Mouse (Mus musculus) stomach, embryonic 16.5 days (tissue): ENCODE results near the gene Hook2. TPM values are rescaled to one million over a fixed set of nuclear protein-coding genes. Genes with fewer than 3 reads are reported as not detected.

ENCODE experiments used
- ATAC-seq: fragments of 200-750 bp; cut with Nextera tagmentation; 2 replicates; pipeline ENCODE4 v1.8.0; 2017; ENCODE audit warnings: moderate number of reproducible peaks, moderate TSS enrichment; ENCODE audit not compliant: insufficient read depth, low FRiP score
- H3K27ac ChIP-seq: fragments of 300-500 bp; sonication (generic); 2 replicates; pipeline ENCODE4 v1.5.1; 2014; ENCODE audit warnings: low read length
- H3K27me3 ChIP-seq: fragments of 300-500 bp; sonication (generic); 2 replicates; pipeline ENCODE4 v1.6.1; 2014; ENCODE audit warnings: low read length, control low read depth, mixed read lengths; ENCODE audit not compliant: control insufficient read depth, insufficient read depth
- H3K36me3 ChIP-seq: fragments of 300-500 bp; sonication (generic); 2 replicates; pipeline ENCODE4 v1.6.1; 2014; ENCODE audit warnings: low read length; ENCODE audit not compliant: control insufficient read depth, insufficient read depth
- H3K4me1 ChIP-seq: fragments of 300-500 bp; sonication (generic); 2 replicates; pipeline ENCODE4 v1.6.1; 2014; ENCODE audit warnings: low read length, control low read depth, mixed read lengths; ENCODE audit not compliant: control insufficient read depth, insufficient read depth
- H3K4me2 ChIP-seq: fragments of 300-500 bp; sonication (generic); 2 replicates; pipeline ENCODE4 v1.6.1; 2014; ENCODE audit warnings: low read depth, low read length, mixed read lengths
- H3K4me3 ChIP-seq: fragments of 300-500 bp; sonication (generic); replicated peaks from 2 replicates; pipeline ENCODE4 v1.5.1; 2014; ENCODE audit warnings: mild to moderate bottlenecking, low read length
- H3K9ac ChIP-seq: fragments of 300-500 bp; sonication (generic); 2 replicates; pipeline ENCODE4 v1.6.1; 2014; ENCODE audit warnings: low read length
- H3K9me3 ChIP-seq: fragments of 300-500 bp; sonication (generic); replicated peaks from 2 replicates; pipeline ENCODE4 v1.6.1; 2016; ENCODE audit warnings: low read length, control low read depth; ENCODE audit not compliant: control insufficient read depth
- WGBS: fragments of 180-500 bp; shearing (Covaris S2); extraction: QIAGEN DNeasy Blood & Tissue Kit; methylation state at CpG from one replicate; pipeline ENCODE4 v1.1.7; 2014; 5-methylcytosine and 5-hydroxymethylcytosine counted together
- polyA plus RNA-seq: library from polyadenylated mRNA; unstranded; fragments of >200 nt; fragmentation: Nextera tagmentation; extraction: Ambion mirVana; gene quantifications from 2 replicates; pipeline ENCODE4 v1.2.1, GENCODE M21; 2015

Hook2 gene
- polyA plus RNA-seq, 1 experiment from 2014 or later = 50.0 TPM

- peak overlapping the region; percentile 8; the same call in 1 of the 2 replicates for H3K9ac ChIP-seq
- H3K9me3 ChIP-seq = no peaks in the 10 kb centered on the region
- H3K4me2 ChIP-seq = peak overlapping the region; percentile 27
- WGBS = 7% methylated on average over 18 of the region's 18 CpGs
- no peak for ATAC-seq
- no peaks in the 10 kb centered on the region for H3K4me1 ChIP-seq
- no peak overlapping the region for H3K27ac ChIP-seq
- peaks cover 3% of the 10 kb centered on the region; the same call in 1 of the 2 replicates for H3K36me3 ChIP-seq
- no peak overlapping the region for H3K4me3 ChIP-seq
- peaks cover 17% of the 10 kb centered on the region for H3K27me3 ChIP-seq
These were observed 37.7 kb upstream of the Hook2 start for GRCm38 (mm10) chr8:84952612-84953255.

GRCm38 (mm10) chr8:84956768-84957167, 33.6 kb upstream of the Hook2 start:
- Histone ChIP-seq H3K9me3 (no peaks in the 10 kb centered on the region), H3K4me2 (no peak overlapping the region), H3K9ac (no peak overlapping the region), H3K36me3 (peaks cover 8% of the 10 kb centered on the region; the same call in 1 of the 2 replicates), H3K4me3 (no peak overlapping the region), H3K27ac (no peak overlapping the region), H3K4me1 (no peaks in the 10 kb centered on the region), H3K27me3 (no peaks in the 10 kb centered on the region)
- no peak for ATAC-seq
- 49% methylated on average over 2 of the region's 2 CpGs for WGBS

- no peak overlapping the region for H3K27ac ChIP-seq
- H3K27me3 ChIP-seq = no peaks in the 10 kb centered on the region
- 85% methylated on average over 7 of the region's 7 CpGs for WGBS
- ATAC-seq = no peak
- peaks cover 8% of the 10 kb centered on the region; the same call in 1 of the 2 replicates for H3K36me3 ChIP-seq
- H3K9me3 ChIP-seq = no peaks in the 10 kb centered on the region
- H3K4me1 ChIP-seq = no peaks in the 10 kb centered on the region; the same call in 1 of the 2 replicates
- no peak overlapping the region for H3K4me2 ChIP-seq
- no peak overlapping the region for H3K4me3 ChIP-seq
- H3K9ac ChIP-seq = no peak overlapping the region
These were observed 30.6 kb upstream of the Hook2 start for GRCm38 (mm10) chr8:84959811-84960210.

- no peak overlapping the region for H3K4me2 ChIP-seq
- no peaks in the 10 kb centered on the region for H3K9me3 ChIP-seq
- no peak overlapping the region for H3K27ac ChIP-seq
- H3K36me3 ChIP-seq = no peaks in the 10 kb centered on the region
- no peaks in the 10 kb centered on the region for H3K27me3 ChIP-seq
- no peak for ATAC-seq
- WGBS = 84% methylated on average over 4 of the region's 4 CpGs
- H3K4me3 ChIP-seq = no peak overlapping the region
- H3K4me1 ChIP-seq = peaks cover 19% of the 10 kb centered on the region
- no peak overlapping the region for H3K9ac ChIP-seq
These were observed 26.5 kb upstream of the Hook2 start for GRCm38 (mm10) chr8:84963952-84964351.

- H3K27ac ChIP-seq = peak overlapping the region; percentile 86
- peak overlapping the region; percentile 82 for H3K9ac ChIP-seq
- under 1% methylated on average over 41 of the region's 41 CpGs for WGBS
- peak; percentile 92 for ATAC-seq
- no peaks in the 10 kb centered on the region for H3K9me3 ChIP-seq
- H3K4me1 ChIP-seq = peaks cover 25% of the 10 kb centered on the region
- H3K4me2 ChIP-seq = peak overlapping the region; percentile 96
- peak overlapping the region; percentile 76 for H3K4me3 ChIP-seq
- no peaks in the 10 kb centered on the region; the same call in 1 of the 2 replicates for H3K36me3 ChIP-seq
- H3K27me3 ChIP-seq = no peaks in the 10 kb centered on the region
These were observed 24.6 kb upstream of the Hook2 start for GRCm38 (mm10) chr8:84965731-84966291.

GRCm38 (mm10) chr8:84966603-84967002, 23.8 kb upstream of the Hook2 start:
- Histone ChIP-seq H3K9ac (peak overlapping the region; percentile 46; the same call in 1 of the 2 replicates), H3K4me1 (peaks cover 29% of the 10 kb centered on the region), H3K4me2 (peak overlapping the region; percentile 96; the same call in 1 of the 2 replicates), H3K36me3 (no peaks in the 10 kb centered on the region; the same call in 1 of the 2 replicates), H3K27ac (peak overlapping the region; percentile 25), H3K9me3 (no peaks in the 10 kb centered on the region), H3K4me3 (no peak overlapping the region), H3K27me3 (no peaks in the 10 kb centered on the region)
- WGBS = 31% methylated on average over 3 of the region's 3 CpGs
- no peak for ATAC-seq

GRCm38 (mm10) chr8:84967532-84968304, 22.7 kb upstream of the Hook2 start:
- Histone ChIP-seq H3K4me2 (no peak overlapping the region), H3K4me1 (peaks cover 29% of the 10 kb centered on the region), H3K9me3 (no peaks in the 10 kb centered on the region), H3K4me3 (no peak overlapping the region), H3K27ac (peak overlapping the region; percentile 96; the same call in 1 of the 2 replicates), H3K27me3 (no peaks in the 10 kb centered on the region), H3K9ac (no peak overlapping the region), H3K36me3 (no peaks in the 10 kb centered on the region; the same call in 1 of the 2 replicates)
- ATAC-seq = no peak
- 87% methylated on average over 13 of the region's 13 CpGs for WGBS

GRCm38 (mm10) chr8:84968650-84969049, 21.8 kb upstream of the Hook2 start:
- Histone ChIP-seq H3K4me2 (peak overlapping the region; percentile 92), H3K4me3 (peak overlapping the region; percentile 81), H3K4me1 (peaks cover 29% of the 10 kb centered on the region), H3K36me3 (no peaks in the 10 kb centered on the region; the same call in 1 of the 2 replicates), H3K27ac (peak overlapping the region; percentile 96), H3K27me3 (no peaks in the 10 kb centered on the region), H3K9ac (peak overlapping the region; percentile 92), H3K9me3 (no peaks in the 10 kb centered on the region)
- 10% methylated on average over 2 of the region's 2 CpGs for WGBS
- ATAC-seq = no peak
